Mouse (Mus musculus): ENCODE measurements around the gene Gm4767. TPM values are rescaled to one million over a fixed set of nuclear protein-coding genes. Genes with fewer than 3 reads are reported as not detected.

The Gm4767 gene
- 0.61 TPM for total RNA-seq (2023)

GRCm38 (mm10) chr10:81811899-81812298 is at the start of gene Gm4767:
TSS of gene Gm4767 (plus strand) at chr10:81812186.

DNA sequence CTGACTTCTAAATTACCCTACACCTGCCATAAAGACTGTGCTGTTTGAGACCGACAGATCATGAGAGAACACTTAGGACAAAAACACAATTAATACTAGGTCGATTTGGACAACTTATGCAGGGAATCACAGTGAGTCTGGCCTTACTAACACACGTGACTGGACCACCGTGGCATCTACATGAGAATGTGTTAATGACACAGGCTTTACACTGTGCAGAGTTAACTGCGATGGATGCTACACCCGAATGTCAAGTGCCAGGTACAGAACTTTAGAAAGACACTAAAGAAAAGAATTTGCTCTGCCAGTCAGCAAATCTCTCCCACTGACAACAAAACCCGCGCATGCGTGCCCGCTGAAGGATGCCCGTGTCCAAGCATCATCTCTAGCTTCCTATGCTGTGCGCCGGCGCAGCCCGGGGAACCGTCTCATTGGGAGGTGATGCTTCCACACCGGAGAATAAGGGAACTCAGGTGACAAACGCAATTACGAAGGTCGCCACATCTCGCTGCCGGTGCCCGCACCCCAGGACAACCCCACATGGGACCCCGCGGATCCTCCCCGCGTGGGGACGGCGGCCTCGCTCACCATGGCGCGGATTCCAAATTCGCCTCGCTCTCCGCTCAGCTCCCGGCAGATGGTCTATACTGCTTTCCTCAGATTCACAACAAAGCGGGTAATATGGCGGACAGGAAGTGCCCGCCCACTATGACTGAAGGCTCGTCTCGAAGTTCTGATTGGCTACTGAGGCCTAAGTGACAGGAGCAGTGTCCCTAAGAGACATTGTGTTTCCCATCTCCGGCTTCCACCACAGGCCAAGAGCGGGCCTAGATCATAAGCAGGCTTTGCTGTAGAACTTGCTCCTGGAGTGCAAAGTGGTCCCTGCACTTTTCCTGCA is 41.2 kb upstream of the Gm4767 start, which contains the start of gene Gm3055:
Gene Gm3055, minus strand, starts transcription at position 656 of the 898 bp plus-strand sequence.

DNA sequence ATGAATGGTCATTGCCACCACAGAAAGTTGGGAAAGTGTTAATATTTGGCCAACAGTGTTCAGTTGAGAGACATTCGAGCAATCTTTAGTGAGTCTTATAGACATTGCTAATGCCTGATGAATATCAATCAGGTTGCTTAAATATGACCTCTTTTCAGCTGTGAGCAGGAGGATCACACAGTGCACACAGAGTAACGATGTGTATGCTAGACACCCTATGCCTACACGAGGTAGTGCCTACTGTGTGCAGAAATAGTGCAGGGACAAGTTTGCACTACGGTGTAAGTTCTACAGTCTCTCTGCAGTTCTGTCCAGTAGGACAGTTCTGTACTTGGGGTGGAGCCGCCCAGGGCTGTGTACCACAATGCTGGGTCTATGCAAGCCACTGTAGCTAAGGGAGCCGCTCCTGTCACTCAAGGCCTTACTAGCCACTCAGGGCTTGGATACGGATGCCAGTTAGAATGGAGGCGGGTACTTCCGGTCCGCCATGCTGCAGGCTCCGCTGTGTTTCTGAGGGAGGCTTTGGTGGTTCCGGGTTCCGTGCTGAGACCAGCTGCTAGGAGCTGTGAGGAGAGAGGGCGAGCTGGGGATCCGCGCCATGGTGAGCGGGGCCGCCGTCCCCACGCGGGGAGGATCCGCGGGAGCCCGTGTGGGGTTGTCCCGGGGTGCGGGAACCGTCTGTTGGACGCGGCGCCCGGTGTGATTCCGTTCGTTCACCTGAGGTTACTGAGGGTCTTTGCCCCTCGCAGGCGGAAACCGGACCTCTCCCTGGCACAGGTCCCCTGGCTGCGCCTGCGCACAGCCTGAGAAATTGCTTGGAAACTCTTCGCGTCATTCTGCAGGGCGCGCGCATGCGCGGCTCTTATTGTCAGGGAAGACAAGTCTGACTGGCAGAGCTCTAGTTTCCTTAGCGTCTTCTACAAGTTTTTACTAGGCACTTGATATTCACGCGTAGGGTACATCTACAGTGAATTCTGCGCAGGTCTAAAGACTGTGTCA is 51.7 kb downstream of the Gm4767 start, which contains the start of gene Gm32687:
Gene Gm32687, plus strand, starts transcription at position 526 of the 999 bp plus-strand sequence.

Other genes with a start within 250 kb of the Gm4767 start
- gene Tle2, start 237.6 kb upstream of the Gm4767 start, total RNA-seq (2023), result 5.9 TPM
- gene Tle6, start 211.1 kb upstream of the Gm4767 start, total RNA-seq (2023), result 1.9 TPM
- gene BC025920, start 205.9 kb upstream of the Gm4767 start, total RNA-seq (2023), result 4.9 TPM
- gene Sirt6, start 184.4 kb upstream of the Gm4767 start, total RNA-seq (2023), result 28.2 TPM
- 1.4 TPM for gene Ankrd24, start 183.6 kb upstream of the Gm4767 start, total RNA-seq (2023)
- 1.4 TPM for gene Gm10778, start 163.1 kb upstream of the Gm4767 start, total RNA-seq (2023)
- 7.5 TPM for gene Zfp433, start 107.4 kb upstream of the Gm4767 start, total RNA-seq (2023)
- gene Gm3055, start 41.0 kb upstream of the Gm4767 start, total RNA-seq (2023), result 2.8 TPM
- gene Gm32687, start 51.7 kb downstream of the Gm4767 start, total RNA-seq (2023), result 2.1 TPM
- gene Zfp781, start 118.3 kb downstream of the Gm4767 start, total RNA-seq (2023), result 1.3 TPM
- 6.8 TPM for gene Zfp873, start 235.9 kb downstream of the Gm4767 start, total RNA-seq (2023)